Mouse (Mus musculus) yolk sac, embryonic 10.5 days (tissue): Measurements from ENCODE around the gene Plau.

Experiments
- DNase-seq: peaks from one replicate; pipeline ENCODE4 v3.0.0-alpha.2; 2017; ENCODE audit warnings: low spot score

Gene Plau

GRCm38 (mm10) chr14:20844671-20845576 lies 8.5 kb downstream of the Plau start:
- no peak for DNase-seq

GRCm38 (mm10) chr14:20845577-20846088 lies 9.2 kb downstream of the Plau start:
- DNase-seq, result no peak

GRCm38 (mm10) chr14:20846214-20846613 lies 9.8 kb downstream of the Plau start:
- DNase-seq, result no peak

GRCm38 (mm10) chr14:20847637-20848129 lies 11.2 kb downstream of the Plau start:
- DNase-seq, result no peak

GRCm38 (mm10) chr14:20849753-20850152 lies 13.3 kb downstream of the Plau start:
- DNase-seq, result no peak

- DNase-seq, result no peak
These were observed 14.0 kb downstream of the Plau start for GRCm38 (mm10) chr14:20850498-20850897.

GRCm38 (mm10) chr14:20851776-20852175 lies 15.3 kb downstream of the Plau start:
- DNase-seq, result no peak

- no peak for DNase-seq
These were observed 24.7 kb downstream of the Plau start for GRCm38 (mm10) chr14:20861152-20861551.

- DNase-seq, result no peak
These were observed 25.1 kb downstream of the Plau start for GRCm38 (mm10) chr14:20861559-20861958.

- DNase-seq, result no peak
These were observed 27.0 kb downstream of the Plau start for GRCm38 (mm10) chr14:20863306-20864065.

GRCm38 (mm10) chr14:20864192-20864591 lies 27.7 kb downstream of the Plau start:
- DNase-seq, result no peak

- no peak for DNase-seq
These were observed 29.1 kb downstream of the Plau start for GRCm38 (mm10) chr14:20865604-20866003.

GRCm38 (mm10) chr14:20866365-20866764 lies 29.9 kb downstream of the Plau start:
- no peak for DNase-seq

- DNase-seq, result no peak
These were observed 33.6 kb downstream of the Plau start for GRCm38 (mm10) chr14:20870110-20870509.

- peak; percentile 8 for DNase-seq
These were observed 35.0 kb downstream of the Plau start for GRCm38 (mm10) chr14:20871495-20871894.

- peak; percentile 61 for DNase-seq
These were observed 36.8 kb downstream of the Plau start for GRCm38 (mm10) chr14:20873307-20873706.

- DNase-seq, result no peak
These were observed 37.5 kb downstream of the Plau start for GRCm38 (mm10) chr14:20873931-20874330.

- DNase-seq, result no peak
These were observed 48.2 kb downstream of the Plau start for GRCm38 (mm10) chr14:20884691-20885090.

GRCm38 (mm10) chr14:20885091-20885888 lies 48.8 kb downstream of the Plau start:
- peak; percentile 39 for DNase-seq

GRCm38 (mm10) chr14:20886266-20886665 lies 49.8 kb downstream of the Plau start:
- DNase-seq, result no peak

GRCm38 (mm10) chr14:20887541-20888085 lies 51.2 kb downstream of the Plau start:
- no peak for DNase-seq
